Mouse (Mus musculus): ENCODE data around the gene Slit2. TPM values are rescaled to one million over a fixed set of nuclear protein-coding genes. Genes with fewer than 3 reads are reported as not detected.
A peak's percentile ranks its signal among the peaks of the same experiment; 100 is the strongest.

The Slit2 gene
- polyA plus RNA-seq, 1 experiment from 2014 or later: 38.9 TPM

DNA sequence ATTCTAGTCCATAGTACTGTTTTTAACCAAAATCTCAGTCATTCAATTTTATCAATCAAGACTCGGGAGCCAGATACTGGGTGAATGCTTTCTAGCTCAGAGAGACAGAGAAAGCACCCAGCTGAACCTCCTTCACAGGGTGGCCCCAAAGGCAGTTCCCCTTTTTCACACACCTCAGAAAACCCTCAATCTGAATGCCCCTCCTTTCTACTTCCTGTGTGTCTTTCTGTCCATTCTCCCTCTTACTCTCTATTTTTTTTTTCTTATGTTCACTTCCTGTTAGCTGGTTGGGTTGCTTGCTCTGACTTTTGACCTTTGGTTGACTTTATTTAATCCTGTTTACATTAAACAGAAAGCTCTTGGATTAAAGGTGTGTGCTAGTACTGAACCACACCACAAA lies 366.4 kb downstream of the Slit2 start:
- no peak for ATAC-seq (ENCODE audit: low FRiP score)
- H3K36me3 ChIP-seq (ENCODE audit: control insufficient read depth, insufficient read depth, low read length): no peaks in the 10 kb centered on the region

More for the DNA sequence above, 366.4 kb downstream of the Slit2 start:
- Histone ChIP-seq H3K27ac (ENCODE audit: low read depth, low read length) (no peak overlapping the region), H3K9me3 (ENCODE audit: control insufficient read depth, low read length) (no peaks in the 10 kb centered on the region), H3K4me1 (ENCODE audit: control insufficient read depth, insufficient read depth, low read length) (no peaks in the 10 kb centered on the region), H3K4me2 (no peak overlapping the region), H3K9ac (ENCODE audit: low read length) (no peak overlapping the region), H3K4me3 (ENCODE audit: low read depth, low read length) (no peak overlapping the region), H3K27me3 (ENCODE audit: control insufficient read depth, insufficient read depth, low read length) (peaks cover 3% of the 10 kb centered on the region; the same call in 1 of the 2 replicates)
- DNase-seq (ENCODE audit: low spot score, missing footprints): peak; percentile 47
- WGBS: 82% methylated on average over 1 of the region's 1 CpGs

Small RNA genes within 50 kb of the gene (microRNA-seq; reads per million reads assigned to microRNA genes)
- 21.8 reads per million, percentile 38 among the genes with 10 or more reads in this experiment for gene Mir218-1
